In the genomic region with DNA sequence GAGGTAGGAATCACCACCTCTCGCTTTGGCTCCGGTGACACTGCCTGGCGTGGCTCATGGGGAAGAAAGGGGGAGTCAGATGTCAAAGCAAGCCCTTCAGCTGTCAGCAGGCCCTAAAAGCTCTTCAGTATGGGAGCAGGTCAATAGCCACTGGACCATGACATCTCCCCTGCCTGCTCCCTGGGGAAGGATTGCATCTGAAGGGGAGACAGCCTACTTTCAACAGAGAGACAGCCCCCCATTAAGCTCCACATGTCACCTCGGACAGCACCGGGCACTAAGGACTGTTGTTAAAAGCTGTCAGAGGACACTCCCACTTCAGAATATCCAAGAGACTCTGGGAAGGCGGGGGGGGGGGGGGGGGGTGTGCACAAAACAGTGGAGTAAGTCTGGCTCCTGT, we compare ENCODE assay signal across 16 mouse cellular contexts. TPM values are rescaled to one million over a fixed set of nuclear protein-coding genes. Genes with fewer than 3 reads are reported as not detected.
DNase-seq lines count a peak whose midpoint lies in the region; ATAC-seq and TF ChIP-seq lines count a peak whose summit lies in the region.
"Had no signal": no experiment of that assay in that cellular context is flagged by ENCODE, and none has a peak within 500 bp of the region (broad histone marks: within the 10 kb centered on the region; RNA-seq: fewer than 3 reads in every experiment).

No protein-coding gene starts in this region.

- intact Hi-C loops in heart, adult 2 months (cut with DNase I): no loop called here

- WGBS in heart, embryonic 13.5 days: 8% methylated on average over 6 of the region's 6 CpGs
- 14% methylated on average over 6 of the region's 6 CpGs for WGBS in heart, adult 2 months
- 5% methylated on average over 6 of the region's 6 CpGs for WGBS in kidney, postnatal 0 days
- WGBS in hindbrain, embryonic 14.5 days: 10% methylated on average over 5 of the region's 6 CpGs
- WGBS in cerebellum, adult 2 months: 42% methylated on average over 6 of the region's 6 CpGs

- no peaks in the 10 kb centered on the region for H3K36me3 ChIP-seq in heart, embryonic 13.5 days
- H3K36me3 ChIP-seq in heart, adult 2 months (ENCODE audit: control insufficient read depth, insufficient read depth, low read length): no peaks in the 10 kb centered on the region
- no peaks in the 10 kb centered on the region for H3K36me3 ChIP-seq in kidney, postnatal 0 days (ENCODE audit: insufficient read depth, low read length)
- no peaks in the 10 kb centered on the region for H3K36me3 ChIP-seq in hindbrain, embryonic 14.5 days (replicated peaks; ENCODE audit: control insufficient read depth, insufficient read depth)
- H3K36me3 ChIP-seq: G1E; limb, embryonic 15.5 days had no signal

- H3K4me3 ChIP-seq in heart, embryonic 13.5 days: no peak overlapping the region
- H3K4me3 ChIP-seq in heart, adult 2 months: no peak overlapping the region
- no peak overlapping the region for H3K4me3 ChIP-seq in kidney, postnatal 0 days (replicated peaks; ENCODE audit: low read depth, low read length)
- no peak overlapping the region for H3K4me3 ChIP-seq in hindbrain, embryonic 14.5 days (replicated peaks; ENCODE audit: low read length)
- H3K4me3 ChIP-seq in cerebellum, adult 2 months (replicated peaks; ENCODE audit: insufficient read depth, low read depth, low read length): no peak overlapping the region
- H3K4me3 ChIP-seq: limb, embryonic 15.5 days had no signal

- no peak for ATAC-seq in heart, embryonic 13.5 days (ENCODE audit: extremely low read depth, insufficient number of reproducible peaks, low FRiP score, low TSS enrichment)
- ATAC-seq in kidney, postnatal 0 days (replicated peaks; ENCODE audit: low FRiP score, low read depth): no peak
- no peak for ATAC-seq in hindbrain, embryonic 14.5 days (ENCODE audit: low FRiP score)
- ATAC-seq: forebrain, embryonic 16.5 days had no signal

- H3K4me1 ChIP-seq in heart, embryonic 13.5 days: peaks cover 14% of the 10 kb centered on the region
- H3K4me1 ChIP-seq in heart, adult 2 months (ENCODE audit: control insufficient read depth, insufficient read depth, low read length): 0 out of 2 replicates have a peak, but pooled peaks cover 2% of the 10 kb centered on the region
- H3K4me1 ChIP-seq in kidney, postnatal 0 days (replicated peaks; ENCODE audit: insufficient read depth, low read length): no peaks in the 10 kb centered on the region
- peaks cover 11% of the 10 kb centered on the region for H3K4me1 ChIP-seq in hindbrain, embryonic 14.5 days (replicated peaks; ENCODE audit: control insufficient read depth, insufficient read depth, low read length)
- H3K4me1 ChIP-seq in cerebellum, adult 2 months (ENCODE audit: control insufficient read depth, insufficient read depth, low read length): peaks cover 14% of the 10 kb centered on the region

- no peak overlapping the region for H3K9ac ChIP-seq in heart, embryonic 13.5 days
- H3K9ac ChIP-seq in heart, adult 2 months (ENCODE audit: low read depth, low read length): no peak overlapping the region
- no peak overlapping the region for H3K9ac ChIP-seq in kidney, postnatal 0 days (ENCODE audit: low read depth, low read length)
- 0 out of 2 replicates have a peak overlapping the region, but pooled peaks have one; percentile 21 for H3K9ac ChIP-seq in hindbrain, embryonic 14.5 days
- H3K9ac ChIP-seq: limb, embryonic 15.5 days had no signal

- H3K27me3 ChIP-seq in heart, embryonic 13.5 days (replicated peaks): peaks cover 74% of the 10 kb centered on the region
- no peaks in the 10 kb centered on the region for H3K27me3 ChIP-seq in heart, adult 2 months (ENCODE audit: control insufficient read depth, insufficient read depth, low read length)
- H3K27me3 ChIP-seq in kidney, postnatal 0 days (ENCODE audit: insufficient read depth, low read length): no peaks in the 10 kb centered on the region
- H3K27me3 ChIP-seq in hindbrain, embryonic 14.5 days (ENCODE audit: control insufficient read depth, insufficient read depth, low read length): no peaks in the 10 kb centered on the region
- no peaks in the 10 kb centered on the region for H3K27me3 ChIP-seq in cerebellum, adult 2 months (ENCODE audit: control insufficient read depth, insufficient read depth, low read length)

- no peak for DNase-seq in heart, adult 2 months
- peak; percentile 29 for DNase-seq in kidney, postnatal 0 days (ENCODE audit: low spot score)
- DNase-seq in kidney, adult 11 months: no peak
- peak; percentile 35 for DNase-seq in embryo, embryonic 11 days
- DNase-seq in hindbrain, embryonic 14.5 days (ENCODE audit: low spot score): no peak
- no peak for DNase-seq in cerebellum, adult 2 months
- no peak for DNase-seq in thymus, postnatal 25 days
- DNase-seq: adrenal gland, postnatal 10 days; gastrocnemius, postnatal 14 days; lung, adult 18-20 months; lung, postnatal 4 days had no signal

- H3K9me3 ChIP-seq in heart, embryonic 13.5 days: no peaks in the 10 kb centered on the region
- H3K9me3 ChIP-seq in kidney, postnatal 0 days (replicated peaks; ENCODE audit: low read length): no peaks in the 10 kb centered on the region
- H3K9me3 ChIP-seq in hindbrain, embryonic 14.5 days (ENCODE audit: control insufficient read depth, low read length): no peaks in the 10 kb centered on the region
- H3K9me3 ChIP-seq: limb, embryonic 15.5 days had no signal

- H3K79me2 ChIP-seq in heart, adult 2 months (replicated peaks; ENCODE audit: control insufficient read depth, insufficient read depth, low read length): no peaks in the 10 kb centered on the region

- TF ChIP-seq CTCF in heart, adult 2 months (IDR thresholded peaks at IDR 0.05): no peak
- TF ChIP-seq CTCF in kidney, postnatal 0 days (IDR thresholded peaks at IDR 0.05; ENCODE audit: low read depth): no peak
- TF ChIP-seq CTCF in cerebellum, adult 2 months (IDR thresholded peaks at IDR 0.05; ENCODE audit: borderline replicate concordance, insufficient read depth, low read depth, low read length): no peak

- no peak for TF ChIP-seq EP300 in heart, adult 2 months (IDR thresholded peaks at IDR 0.05; ENCODE audit: insufficient read depth, low read depth, low read length)

- H3K4me2 ChIP-seq in heart, embryonic 13.5 days: peak overlapping the region; percentile 50
- H3K4me2 ChIP-seq in kidney, postnatal 0 days (ENCODE audit: low read length): no peak overlapping the region
- H3K4me2 ChIP-seq in hindbrain, embryonic 14.5 days (replicated peaks): peak overlapping the region; percentile 17; the same call in 1 of the 2 replicates
- H3K4me2 ChIP-seq: limb, embryonic 15.5 days had no signal

- TF ChIP-seq POLR2A in heart, adult 2 months (IDR thresholded peaks at IDR 0.05; ENCODE audit: insufficient read depth, low read depth, low read length): no peak
- no peak for TF ChIP-seq POLR2A in cerebellum, adult 2 months (IDR thresholded peaks at IDR 0.05; ENCODE audit: borderline replicate concordance, insufficient read depth, low read length)

- H3K27ac ChIP-seq in heart, embryonic 13.5 days (replicated peaks): no peak overlapping the region
- no peak overlapping the region for H3K27ac ChIP-seq in heart, adult 2 months
- H3K27ac ChIP-seq in kidney, postnatal 0 days: no peak overlapping the region
- H3K27ac ChIP-seq in hindbrain, embryonic 14.5 days: no peak overlapping the region
- H3K27ac ChIP-seq in cerebellum, adult 2 months (ENCODE audit: insufficient read depth, low read length): no peak overlapping the region
- H3K27ac ChIP-seq: limb, embryonic 15.5 days had no signal

RNA-seq across cellular contexts. Expression of gene Spock1, which starts 19.1 kb away (rescaled TPM):
- polyA plus RNA-seq in heart, embryonic 13.5 days (2015; fragmentation: Nextera tagmentation; extraction: Ambion mirVana): 0.31 and 0.60 TPM in 2 replicates
- not detected for total RNA-seq in heart, adult 2 months (2021)
- polyA plus RNA-seq in heart, adult 2 months (2012; rRNA removed): 0.04 and 0.09 TPM in 2 replicates
- polyA plus RNA-seq in kidney, postnatal 0 days (2015; fragmentation: Nextera tagmentation; extraction: Ambion mirVana): 0.23 and 0.49 TPM in 2 replicates
- 104 and 118 TPM in 2 replicates for polyA plus RNA-seq in hindbrain, embryonic 14.5 days (2014; fragmentation: Nextera tagmentation; extraction: Ambion mirVana)
- 144 and 147 TPM in 2 replicates for polyA plus RNA-seq in cerebellum, adult 2 months (2012; rRNA removed)
- total RNA-seq: hematopoietic stem cell, adult 5-6 weeks had no signal
- polyA plus RNA-seq: G1E had no signal

Comparison
In these comparisons a context has a peak if more than half of its experiments do, and no peak if none do; other contexts are left out.
1. DNase-seq: peak in kidney, postnatal 0 days (single experiment) and embryo, embryonic 11 days (single experiment); none in heart, adult 2 months (0 of 2), kidney, adult 11 months (single experiment), hindbrain, embryonic 14.5 days (single experiment), cerebellum, adult 2 months (0 of 2) and thymus, postnatal 25 days (single experiment).
2. RNA of gene Spock1, which starts 19.1 kb away (polyA plus RNA-seq): 144 to 147 TPM in cerebellum, adult 2 months and 104 to 118 TPM in hindbrain, embryonic 14.5 days; 0.23 to 0.49 TPM in kidney, postnatal 0 days, 0.31 to 0.60 TPM in heart, embryonic 13.5 days and 0.04 to 0.09 TPM in heart, adult 2 months; every median in the first group is over 10 times any median in the second.